Mouse (Mus musculus): ENCODE measurements at regions not wholly inside any gene's neighbourhood (a gene's known extent, or its start where the extent isn't known, plus 50 kb on each side); places are given as distances from the start of the nearest gene placed in this dataset.

DNA sequence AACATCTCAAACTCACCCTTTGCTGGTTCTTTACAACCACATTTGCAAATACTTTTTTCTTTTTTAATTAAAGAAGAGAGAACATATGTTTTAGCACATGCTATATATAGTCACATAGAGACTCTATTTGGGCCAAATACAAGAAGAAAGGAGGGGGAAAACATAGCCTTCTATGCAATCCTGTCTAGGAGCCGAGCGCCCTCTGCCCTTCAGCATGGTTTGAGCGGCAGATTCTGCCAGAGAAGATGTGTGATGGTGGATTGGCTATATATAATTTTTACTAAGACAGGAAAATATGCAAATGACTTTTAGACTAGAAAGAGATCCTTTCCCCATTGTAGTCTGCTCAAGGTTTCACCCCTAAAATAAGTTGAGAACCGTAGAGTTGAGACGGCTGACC is 60.0 kb upstream of the Myom1 start:
- DNase-seq = no peak

DNA sequence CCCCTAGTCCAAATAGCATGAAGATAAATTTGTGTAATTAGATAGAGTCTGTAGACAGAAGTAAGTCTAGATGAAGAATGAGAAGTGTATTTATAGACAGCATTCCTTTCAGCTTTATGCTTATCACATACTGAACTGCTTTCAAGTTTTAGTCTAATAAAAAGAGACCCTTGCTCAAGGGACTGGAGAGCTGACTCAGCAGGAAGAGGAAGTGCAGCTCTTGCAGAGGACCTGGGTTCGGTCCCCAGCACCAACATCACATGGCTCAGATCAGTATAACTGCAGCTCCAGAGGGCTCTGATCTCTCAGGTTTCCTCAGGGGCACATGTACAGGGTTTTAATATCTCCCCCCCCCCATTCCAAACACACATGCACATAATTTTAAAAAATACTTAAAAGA is 68.2 kb upstream of the Myom1 start:
- no peak for DNase-seq

DNA sequence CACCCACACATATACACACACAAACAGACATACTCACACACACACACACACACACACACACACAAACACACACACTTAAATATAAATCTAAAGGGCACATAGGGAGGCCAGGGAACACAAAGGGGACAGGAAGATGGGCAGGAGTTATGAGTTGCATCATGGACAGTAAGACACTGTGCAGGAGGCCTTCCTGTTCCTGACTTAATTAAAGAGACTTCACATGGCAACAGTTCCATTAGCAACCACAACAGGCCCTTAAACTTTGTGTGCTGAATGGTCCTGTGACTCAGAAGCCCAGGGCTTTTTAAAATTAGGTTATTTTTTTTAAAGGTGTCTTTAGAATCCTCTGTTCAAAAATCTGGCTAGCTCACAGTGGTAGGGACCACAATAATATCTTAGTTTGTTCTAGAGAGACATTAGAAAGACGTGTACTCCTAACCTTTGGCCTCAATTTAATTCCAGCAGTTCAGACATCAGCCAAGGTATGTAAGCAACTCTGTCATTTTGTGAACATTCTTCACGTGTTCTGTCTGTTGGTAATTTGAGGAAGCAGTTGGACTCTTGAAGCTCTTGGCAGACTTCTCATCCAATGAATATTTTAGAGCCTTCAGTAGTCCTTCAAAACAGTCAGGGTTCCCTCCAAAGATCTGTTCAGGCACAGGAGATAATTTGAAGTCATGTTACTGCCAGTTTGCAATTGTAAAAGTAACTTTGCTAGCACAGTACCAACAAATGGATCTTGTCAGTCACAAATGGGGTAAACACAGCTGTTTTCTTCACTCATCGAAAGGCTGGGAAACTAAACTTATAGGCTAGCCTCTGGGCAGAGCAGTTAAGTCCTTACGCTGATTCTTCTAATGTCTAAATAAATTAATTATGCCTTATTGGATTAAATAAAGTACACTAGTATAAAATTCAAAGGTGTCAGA is 69.0 kb upstream of the Myom1 start:
- DNase-seq = peak; percentile 12

DNA sequence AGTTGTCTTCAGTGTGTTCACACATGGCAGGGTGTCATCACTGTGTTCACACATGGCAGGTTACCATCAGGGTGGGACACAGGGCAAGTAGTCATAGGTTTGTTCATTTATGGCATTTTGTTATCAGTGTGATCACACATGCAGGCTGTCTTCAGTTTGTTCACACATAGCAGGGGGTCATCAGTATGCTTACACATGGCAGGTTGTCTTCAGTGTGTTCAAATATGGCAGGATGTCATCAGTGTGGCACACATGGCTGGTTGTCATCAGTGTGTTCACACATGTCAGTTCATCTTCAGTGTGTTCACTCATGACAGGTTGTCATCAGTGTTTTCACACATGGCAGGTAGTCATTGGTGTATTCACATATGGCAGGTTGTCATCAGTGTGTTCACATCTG is 69.9 kb upstream of the Myom1 start:
- DNase-seq = no peak

DNA sequence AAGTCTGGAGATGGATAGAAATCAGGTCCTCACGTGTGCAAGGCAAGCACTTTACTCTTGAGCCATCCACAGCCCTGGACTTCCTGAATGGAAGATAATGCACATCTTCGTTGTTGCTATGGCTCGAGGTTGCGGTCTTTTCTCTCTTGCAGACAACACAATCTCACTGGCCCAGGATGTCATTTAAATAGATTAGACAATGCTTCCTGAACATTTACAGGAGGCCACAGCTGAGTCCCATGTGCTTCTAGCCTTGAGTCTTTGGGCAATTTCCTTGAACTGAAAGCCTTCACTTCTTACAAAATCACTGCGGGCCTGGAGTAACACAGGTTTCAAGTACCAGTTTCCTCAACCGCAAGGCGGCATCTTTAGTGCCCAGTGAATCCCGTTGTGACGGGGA is 71.8 kb upstream of the Myom1 start:
- DNase-seq = no peak

DNA sequence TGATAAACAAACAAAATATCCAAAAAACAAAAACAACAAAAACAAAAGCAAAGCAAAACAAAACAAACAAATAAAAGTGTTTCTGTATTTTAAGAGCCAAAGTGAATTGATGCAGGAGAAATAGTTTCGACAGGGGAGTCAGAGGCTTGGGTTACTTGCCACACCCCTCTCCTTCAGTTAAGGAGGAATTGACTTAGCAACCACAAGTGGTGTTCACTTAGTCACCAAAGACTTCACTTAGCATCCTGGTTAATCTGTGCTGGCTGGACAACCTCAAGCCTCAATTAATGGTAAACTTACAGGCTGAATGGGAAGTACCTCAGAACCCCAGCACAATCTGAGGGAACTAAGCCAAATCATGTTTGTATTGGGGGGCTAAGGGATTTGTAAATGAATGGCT is 72.9 kb upstream of the Myom1 start:
- DNase-seq = peak; percentile 27

DNA sequence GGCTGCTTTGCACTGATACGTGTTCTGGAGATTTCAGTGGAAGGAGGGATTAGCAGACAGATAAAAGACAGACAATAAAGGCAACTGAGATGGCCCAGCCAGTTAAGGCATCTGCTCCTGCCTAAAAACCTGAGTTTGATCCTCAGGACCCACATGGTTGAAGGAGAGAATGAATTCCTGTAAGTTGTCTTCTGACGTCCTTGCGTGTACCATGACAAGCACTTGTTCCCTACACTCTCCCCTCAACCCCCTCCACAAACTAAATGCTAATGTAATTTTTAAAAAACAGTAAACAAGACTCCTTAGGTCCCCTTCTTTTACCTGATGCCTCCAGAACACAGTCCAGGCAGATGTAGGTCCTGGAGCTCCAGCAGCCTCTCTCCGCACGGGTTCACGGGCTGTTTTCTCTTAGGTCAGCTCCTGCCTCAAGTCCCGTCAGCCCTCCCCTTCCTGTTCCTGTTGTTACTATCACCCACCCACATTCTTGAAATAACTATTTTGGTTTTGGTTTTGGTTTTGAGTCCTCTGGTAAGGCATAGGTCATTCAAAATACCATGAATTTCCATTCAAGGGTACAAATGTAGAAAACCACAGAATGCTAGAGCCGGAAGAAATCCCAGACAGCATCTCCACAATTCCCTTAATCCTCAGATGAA is 71.3 kb upstream of the Tgif1 start:
- DNase-seq = peak; percentile 56

DNA sequence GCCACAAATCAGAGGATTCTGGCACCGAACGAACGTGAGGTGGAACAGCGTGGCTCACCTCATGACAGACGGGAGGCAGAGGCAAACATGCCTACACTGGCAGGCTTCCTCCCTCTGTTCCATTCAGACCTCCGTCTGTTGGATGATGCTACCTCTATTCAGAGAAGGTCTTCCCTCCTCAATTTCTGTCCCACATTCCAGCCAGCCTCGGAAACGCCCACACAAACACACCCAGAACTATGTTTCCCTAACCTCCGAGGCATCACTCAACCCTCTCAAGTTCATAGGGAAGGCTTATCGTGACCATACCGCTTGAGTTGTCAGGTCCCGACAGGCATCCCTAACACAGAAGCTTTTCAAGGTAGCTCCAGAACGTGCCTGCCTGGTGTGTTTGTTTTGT is 68.3 kb upstream of the Tgif1 start:
- no peak for DNase-seq

DNA sequence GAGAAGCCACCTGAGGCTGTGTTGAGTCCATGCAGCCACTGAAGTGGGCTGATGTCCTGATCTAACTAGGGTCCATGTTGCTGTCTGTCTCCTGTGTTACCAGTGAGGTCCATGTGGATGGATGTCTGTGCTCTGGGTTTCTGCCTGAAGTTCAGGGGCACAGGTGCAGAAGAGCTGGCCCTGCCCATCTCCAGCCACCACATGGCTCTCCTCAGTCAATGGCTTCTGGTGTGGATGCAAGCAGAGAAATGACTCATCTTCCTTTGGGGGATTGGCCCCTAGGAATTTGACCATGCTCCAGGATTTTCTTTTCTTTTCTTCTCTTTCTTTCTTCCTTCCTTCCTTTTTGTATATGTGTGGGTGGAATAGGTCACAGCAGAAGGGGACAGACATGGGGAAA is 66.8 kb upstream of the Tgif1 start:
- DNase-seq = no peak

DNA sequence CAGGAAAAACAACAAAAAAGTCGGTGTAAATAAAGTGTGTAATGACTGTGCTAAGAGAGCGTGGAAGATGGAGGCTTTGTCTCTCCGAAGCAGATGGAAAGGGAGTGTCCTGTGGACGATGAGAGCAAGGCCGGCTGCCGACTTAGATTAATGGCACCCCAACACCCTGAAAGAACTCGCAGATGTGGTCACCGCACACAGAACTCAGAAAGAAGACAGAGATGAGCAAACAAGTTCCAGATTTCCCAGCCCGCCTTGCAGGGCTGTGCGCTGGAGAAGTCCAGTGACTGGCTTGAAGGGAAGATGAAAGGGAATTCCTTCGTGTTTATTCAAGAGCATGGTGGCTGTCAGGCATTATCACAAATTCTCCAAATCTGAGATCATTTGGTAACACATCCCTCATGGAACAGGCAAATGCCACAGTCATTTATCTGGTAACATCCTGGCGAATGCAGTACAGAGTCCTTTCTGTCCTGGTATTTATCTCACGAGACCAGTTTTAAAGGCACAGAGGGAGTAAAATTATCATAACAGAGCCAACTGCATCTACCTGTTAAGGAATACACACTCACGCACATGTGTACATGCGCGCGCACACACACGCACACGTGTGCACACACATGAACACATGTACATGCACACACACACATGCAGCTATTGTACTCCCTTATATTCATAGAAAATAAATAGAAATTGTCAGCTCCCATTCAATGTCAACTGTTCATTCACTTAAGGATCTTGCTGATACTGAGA is 64.0 kb upstream of the Tgif1 start:
- no peak for DNase-seq

DNA sequence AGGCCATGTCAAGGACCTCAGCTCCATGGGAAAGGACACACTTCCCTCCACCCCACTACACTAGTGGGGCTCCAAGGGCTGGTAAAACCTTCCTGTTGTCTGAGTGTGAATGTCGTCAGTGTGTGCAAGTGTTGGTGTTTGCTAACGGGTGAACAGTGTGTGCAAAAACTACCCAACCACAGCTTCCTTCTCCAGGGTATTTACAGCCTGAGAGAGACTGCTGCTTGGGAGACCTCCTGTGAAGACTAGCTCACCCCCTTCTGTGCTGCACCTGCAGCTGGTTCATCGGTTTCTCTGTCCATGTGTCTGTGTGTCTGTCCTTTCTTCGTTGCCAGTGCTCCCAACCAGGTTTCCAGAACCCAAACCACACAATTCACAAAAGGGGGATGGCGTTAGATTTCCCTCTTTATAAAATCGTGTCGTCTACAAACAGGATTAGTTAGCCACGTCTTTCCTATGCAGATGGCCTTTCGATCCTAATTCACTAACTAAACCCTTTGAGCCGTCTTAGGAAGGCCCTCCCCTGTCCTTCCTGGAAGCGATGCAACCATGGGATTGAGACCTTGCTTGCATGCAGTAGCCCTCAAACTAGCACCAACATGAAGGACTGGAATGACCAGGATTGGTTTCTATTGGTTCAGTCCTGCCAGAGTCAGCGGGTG is 62.9 kb upstream of the Tgif1 start:
- no peak for DNase-seq

DNA sequence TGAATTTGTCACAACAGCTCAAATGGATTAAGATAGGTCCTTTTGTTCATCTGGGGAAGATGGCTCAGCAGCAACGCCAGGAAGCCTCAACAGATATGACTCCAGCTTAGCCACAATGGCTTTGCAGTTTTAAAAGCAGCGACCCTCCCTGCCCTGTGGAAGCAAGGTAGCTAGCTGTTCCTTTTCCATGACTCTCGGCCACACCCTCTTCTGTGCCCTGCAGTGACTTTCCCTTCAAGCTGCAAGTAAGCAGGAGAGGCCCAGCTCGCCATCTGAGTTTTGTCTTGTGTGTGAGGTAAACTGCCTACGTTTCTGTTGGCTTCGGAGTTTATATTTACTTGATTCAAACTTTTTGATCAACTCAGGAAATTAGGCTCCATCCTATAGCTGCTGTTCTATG is 62.1 kb upstream of the Tgif1 start:
- no peak for DNase-seq

DNA sequence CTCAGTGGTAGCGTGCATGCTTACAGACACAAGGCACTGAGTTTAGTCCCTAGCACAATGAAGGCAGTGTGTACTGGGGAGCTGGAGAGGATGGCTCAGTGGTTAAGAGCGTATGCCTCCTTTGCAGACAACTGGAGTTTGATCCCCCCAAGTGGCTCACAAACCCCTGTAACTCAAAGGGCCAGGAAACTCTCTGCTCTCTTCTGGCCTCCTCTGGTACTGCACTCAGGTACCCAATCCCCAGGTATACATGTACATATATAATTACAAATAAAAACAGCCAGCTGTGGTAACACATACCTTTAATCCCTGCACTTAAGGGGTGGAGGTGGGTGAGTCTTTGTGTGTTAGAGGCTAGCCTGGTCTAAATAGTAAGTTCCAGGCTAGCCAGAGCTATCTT is 56.9 kb upstream of the Tgif1 start:
- DNase-seq = no peak

DNA sequence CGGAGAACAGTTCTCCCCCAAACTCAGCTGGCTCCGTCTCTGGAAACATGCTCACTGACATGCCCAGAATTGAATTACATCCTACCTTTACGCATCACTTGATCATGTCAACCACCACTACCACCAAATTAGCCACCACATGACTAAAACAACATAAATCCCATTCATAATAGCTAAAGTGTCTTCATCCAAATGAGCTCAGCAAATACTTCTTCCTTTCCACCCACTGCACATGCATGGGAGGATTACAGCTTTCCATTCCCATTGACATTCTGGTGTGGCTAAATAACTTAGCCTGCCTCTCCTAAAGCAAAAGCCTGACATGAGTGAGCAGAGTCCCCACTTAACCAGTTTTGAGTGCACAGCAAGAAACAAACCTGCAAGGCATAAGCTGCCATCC is 56.2 kb upstream of the Tgif1 start:
- DNase-seq = no peak

DNA sequence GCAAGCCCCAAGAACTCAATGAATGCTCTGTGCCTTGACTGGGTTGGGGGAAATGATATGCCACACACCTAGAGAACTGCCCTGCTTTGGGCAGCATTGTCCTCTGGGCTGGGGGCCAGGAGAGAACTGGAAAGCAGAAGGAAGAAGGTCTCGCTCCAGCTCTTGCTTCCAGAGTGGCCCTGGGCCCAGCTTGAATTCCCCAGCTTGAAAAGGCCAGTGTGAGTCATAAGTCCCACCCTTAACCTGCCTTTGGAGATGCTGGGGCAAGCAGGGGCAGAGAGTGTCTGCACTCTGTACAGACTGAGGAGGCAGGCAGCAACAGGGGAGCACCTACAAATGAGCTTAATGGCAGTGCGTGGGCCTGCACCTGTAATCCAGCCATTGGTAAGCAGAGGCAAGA is 55.0 kb upstream of the Tgif1 start:
- DNase-seq = no peak
